Mouse (Mus musculus): ENCODE results near the gene Tmsb4x.

Gene Tmsb4x

GRCm38 (mm10) chrX:167179961-167180642 is 29.0 kb downstream of the Tmsb4x start:
- no peak for DNase-seq

DNA sequence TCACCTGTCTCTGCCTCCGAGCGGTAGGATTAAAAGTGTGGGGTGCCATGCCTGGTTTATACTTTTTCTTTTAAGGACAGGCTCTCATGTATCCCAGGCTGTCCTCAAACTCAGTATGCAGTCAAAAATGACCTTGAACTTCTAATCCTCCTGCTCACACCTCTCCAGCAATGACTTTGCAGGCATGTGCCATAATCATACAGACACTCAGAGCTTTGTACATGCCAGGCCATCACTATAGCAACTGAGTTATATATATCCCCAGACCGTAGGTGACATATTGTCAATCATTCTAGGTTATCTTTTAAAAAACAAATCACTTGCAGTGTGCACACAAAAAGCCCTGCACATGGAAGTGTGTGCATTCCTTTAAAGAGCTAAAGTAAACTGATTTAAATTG is 29.6 kb downstream of the Tmsb4x start:
- DNase-seq = no peak

- DNase-seq = no peak
Measured at GRCm38 (mm10) chrX:167175319-167175718, 33.8 kb downstream of the Tmsb4x start.

DNA sequence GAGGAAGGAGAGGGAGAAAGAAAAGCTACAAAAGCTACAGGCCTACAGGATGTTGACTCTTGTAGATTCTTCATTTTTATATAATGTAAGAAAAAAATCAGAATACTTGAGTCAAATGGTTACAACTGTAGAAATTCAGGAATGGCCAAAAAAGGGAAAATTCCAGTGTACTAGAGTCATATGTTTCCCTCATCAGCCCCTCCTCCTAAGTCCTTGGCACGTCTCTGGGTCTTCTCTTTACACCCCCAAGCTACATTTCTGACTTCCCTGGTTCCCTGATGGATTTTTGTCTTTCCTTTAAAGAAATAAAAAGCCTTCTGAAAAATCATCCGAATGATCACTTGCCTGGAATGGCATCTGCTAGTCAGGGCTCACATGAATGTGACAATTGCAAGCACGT is 34.8 kb downstream of the Tmsb4x start:
- DNase-seq = no peak

GRCm38 (mm10) chrX:167172256-167172655 is 36.9 kb downstream of the Tmsb4x start:
- DNase-seq = no peak

DNA sequence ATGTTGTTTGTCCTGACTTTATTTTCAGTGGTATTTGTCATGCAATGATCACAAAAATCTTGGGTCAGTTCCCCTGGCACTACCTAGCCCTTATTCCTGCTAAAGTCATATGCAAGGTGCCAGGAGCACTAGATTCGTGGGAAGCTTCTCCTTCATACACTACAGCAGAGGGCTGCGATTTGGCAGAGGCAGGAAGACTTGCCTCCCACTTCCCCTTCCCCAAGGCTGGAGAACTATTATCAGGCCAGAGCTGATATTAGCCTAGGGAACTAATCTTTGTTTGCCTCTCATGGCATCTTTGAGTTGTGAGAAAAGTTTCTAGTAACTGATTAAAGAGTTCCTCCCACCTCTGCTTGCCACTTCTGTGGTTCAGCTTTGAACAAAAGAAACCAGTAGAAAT is 37.8 kb downstream of the Tmsb4x start:
- no peak for DNase-seq

DNA sequence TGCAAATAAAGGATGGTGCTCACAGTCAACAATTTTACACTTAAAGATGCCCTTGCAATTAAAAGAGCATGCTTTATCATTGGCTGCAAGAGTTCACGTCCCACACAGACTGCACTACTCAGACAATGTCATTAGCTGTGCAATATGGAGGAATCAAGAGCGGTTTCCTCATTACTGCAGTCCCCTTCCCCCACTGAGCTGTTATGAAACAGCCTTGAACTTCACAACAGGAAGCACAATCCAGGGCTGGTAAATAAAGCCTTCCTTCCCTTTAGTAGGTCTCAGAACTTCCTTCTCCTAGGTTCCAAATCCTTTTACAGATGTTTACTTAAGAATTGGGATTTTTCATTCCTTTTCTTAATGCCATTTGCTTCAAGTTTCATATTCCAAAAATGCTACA is 41.8 kb downstream of the Tmsb4x start:
- DNase-seq = no peak

DNA sequence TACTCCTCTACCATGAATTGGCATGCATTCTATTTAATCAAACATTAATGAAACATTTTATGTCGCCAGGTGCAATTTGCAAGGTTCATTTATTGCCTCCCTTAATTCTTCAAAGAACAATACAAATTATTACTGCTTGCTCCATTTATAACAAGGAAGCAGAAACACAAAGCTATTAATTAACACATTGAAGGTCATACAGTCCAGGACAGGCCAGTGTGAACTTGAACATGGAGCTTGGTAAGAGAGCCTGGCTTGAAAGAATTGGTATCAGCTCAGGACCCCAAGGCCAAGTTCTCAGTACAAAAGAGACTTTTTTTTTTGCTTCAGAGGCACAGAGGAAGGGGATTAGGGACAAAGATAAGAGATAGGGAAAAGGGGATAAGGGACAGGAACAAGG is 43.1 kb downstream of the Tmsb4x start:
- no peak for DNase-seq

GRCm38 (mm10) chrX:167157691-167158090 is 51.4 kb downstream of the Tmsb4x start:
- no peak for DNase-seq
